Comparison of ENCODE assay signal across 8 mouse cellular contexts in genomic region chr13:28885083-28886037, GRCm38 (mm10).
DNase-seq lines count a peak whose midpoint lies in the region; ATAC-seq lines count a peak whose summit lies in the region.

No protein-coding gene starts in this region.

- H3K9me3 ChIP-seq in kidney, embryonic 14.5 days (ENCODE audit: control insufficient read depth, low read length), result no peaks in the 10 kb centered on the region
- no peaks in the 10 kb centered on the region; the same call in 1 of the 2 replicates for H3K9me3 ChIP-seq in limb, embryonic 13.5 days

- intact Hi-C loops in heart, postnatal 10 days (cut with DNase I), result loop anchor here (1.0 to 10.0 kb wide), 4 partner anchors 47 to 261 kb away; no protein-coding TSS in a partner anchor

- peak overlapping the region; percentile 81 for H3K4me2 ChIP-seq in kidney, embryonic 14.5 days (replicated peaks; ENCODE audit: low read depth, low read length)
- peak overlapping the region; percentile 74 for H3K4me2 ChIP-seq in limb, embryonic 13.5 days (replicated peaks)

- H3K27me3 ChIP-seq in kidney, embryonic 14.5 days (ENCODE audit: control insufficient read depth, insufficient read depth, low read length), result peaks cover 12% of the 10 kb centered on the region; the same call in 1 of the 2 replicates
- peaks cover 30% of the 10 kb centered on the region for H3K27me3 ChIP-seq in limb, embryonic 13.5 days

- under 1% methylated on average over 30 of the region's 30 CpGs for WGBS in kidney, embryonic 14.5 days
- under 1% methylated on average over 29 of the region's 30 CpGs for WGBS in limb, embryonic 13.5 days

- peak overlapping the region; percentile 69 for H3K9ac ChIP-seq in kidney, embryonic 14.5 days (ENCODE audit: low read depth, low read length)
- H3K9ac ChIP-seq in limb, embryonic 13.5 days, result peak overlapping the region; percentile 83

- DNase-seq in kidney, adult 8-10 months, result no peak
- peak; percentile 76 for DNase-seq in embryo, embryonic 11 days
- DNase-seq in heart, postnatal 10 days, result peak; percentile 56 to 57
- DNase-seq in naive thymus-derived CD4-positive, alpha-beta T cell, adult 2 months (ENCODE audit: low read depth), result peak; percentile 35
- DNase-seq in urinary bladder, postnatal 10 days (ENCODE audit: low spot score), result no peak
- DNase-seq in frontal cortex, postnatal 10 days (ENCODE audit: low spot score in 2 of 2), result no peak

- peak overlapping the region; percentile 62 for H3K4me3 ChIP-seq in kidney, embryonic 14.5 days (ENCODE audit: low read length)
- peak overlapping the region; percentile 60 for H3K4me3 ChIP-seq in limb, embryonic 13.5 days

- peak; percentile 72 for ATAC-seq in kidney, embryonic 14.5 days (ENCODE audit: low FRiP score, low TSS enrichment)
- peak; percentile 75; the same call in 1 of the 2 replicates for ATAC-seq in limb, embryonic 13.5 days (ENCODE audit: low FRiP score, low read depth)

- H3K4me1 ChIP-seq in kidney, embryonic 14.5 days (ENCODE audit: control insufficient read depth, insufficient read depth, low read length), result peaks cover 5% of the 10 kb centered on the region; the same call in 1 of the 2 replicates
- H3K4me1 ChIP-seq in limb, embryonic 13.5 days, result peaks cover 42% of the 10 kb centered on the region

- H3K27ac ChIP-seq in kidney, embryonic 14.5 days (ENCODE audit: low read depth, low read length), result no peak overlapping the region
- peak overlapping the region; percentile 52; the same call in 1 of the 2 replicates for H3K27ac ChIP-seq in limb, embryonic 13.5 days

- H3K36me3 ChIP-seq in kidney, embryonic 14.5 days (ENCODE audit: control insufficient read depth, insufficient read depth, low read length), result no peaks in the 10 kb centered on the region
- no peaks in the 10 kb centered on the region for H3K36me3 ChIP-seq in limb, embryonic 13.5 days

Comparison
In these comparisons a context has a peak if more than half of its experiments do, and no peak if none do; other contexts are left out.
1. DNase-seq: peak in embryo, embryonic 11 days (single experiment), heart, postnatal 10 days (2 of 2) and naive thymus-derived CD4-positive, alpha-beta T cell, adult 2 months (single experiment); none in kidney, adult 8-10 months (0 of 2), urinary bladder, postnatal 10 days (single experiment) and frontal cortex, postnatal 10 days (0 of 2).